Mouse (Mus musculus): ENCODE data around the gene Supt4a. TPM values are rescaled to one million over a fixed set of nuclear protein-coding genes. Genes with fewer than 3 reads are reported as not detected.

Gene Supt4a
- 18.1 TPM for polyA plus RNA-seq (2014; fragmentation: Illumina TruSeq; extraction: RNeasy Lipid Tissue Mini Kit (QIAGEN cat#74804); ENCODE audit: low read depth, low replicate concordance)

GRCm38 (mm10) chr11:87737175-87737740, at the start of gene Supt4a:
TSS of gene Supt4a (plus strand) at chr11:87737552.

GRCm38 (mm10) chr11:87760301-87761081, 23.1 kb downstream of the Supt4a start, which contains the start of gene Tspoap1:
TSS of gene Tspoap1 (plus strand) at chr11:87760541.

Other genes with a start within 250 kb of the Supt4a start
- gene Gm11492, start 170.9 kb upstream of the Supt4a start, polyA plus RNA-seq (2014; fragmentation: Illumina TruSeq; extraction: RNeasy Lipid Tissue Mini Kit (QIAGEN cat#74804); ENCODE audit: low read depth, low replicate concordance), result not detected
- 6.7 TPM for gene Sept4, start 168.6 kb upstream of the Supt4a start, polyA plus RNA-seq (2014; fragmentation: Illumina TruSeq; extraction: RNeasy Lipid Tissue Mini Kit (QIAGEN cat#74804); ENCODE audit: low read depth, low replicate concordance)
- gene Mtmr4, start 145.4 kb upstream of the Supt4a start, polyA plus RNA-seq (2014; fragmentation: Illumina TruSeq; extraction: RNeasy Lipid Tissue Mini Kit (QIAGEN cat#74804); ENCODE audit: low read depth, low replicate concordance), result 26.0 TPM
- gene Hsf5, start 120.4 kb upstream of the Supt4a start, polyA plus RNA-seq (2014; fragmentation: Illumina TruSeq; extraction: RNeasy Lipid Tissue Mini Kit (QIAGEN cat#74804); ENCODE audit: low read depth, low replicate concordance), result not detected
- 8.6 TPM for gene Rnf43, start 74.8 kb upstream of the Supt4a start, polyA plus RNA-seq (2014; fragmentation: Illumina TruSeq; extraction: RNeasy Lipid Tissue Mini Kit (QIAGEN cat#74804); ENCODE audit: low read depth, low replicate concordance)
- not detected for gene Tspoap1, start 23.0 kb downstream of the Supt4a start, polyA plus RNA-seq (2014; fragmentation: Illumina TruSeq; extraction: RNeasy Lipid Tissue Mini Kit (QIAGEN cat#74804); ENCODE audit: low read depth, low replicate concordance)
- not detected for gene Mpo, start 56.0 kb downstream of the Supt4a start, polyA plus RNA-seq (2014; fragmentation: Illumina TruSeq; extraction: RNeasy Lipid Tissue Mini Kit (QIAGEN cat#74804); ENCODE audit: low read depth, low replicate concordance)
- gene Lpo, start 90.7 kb downstream of the Supt4a start, polyA plus RNA-seq (2014; fragmentation: Illumina TruSeq; extraction: RNeasy Lipid Tissue Mini Kit (QIAGEN cat#74804); ENCODE audit: low read depth, low replicate concordance), result not detected
- 0.19 TPM for gene Mks1, start 115.7 kb downstream of the Supt4a start, polyA plus RNA-seq (2014; fragmentation: Illumina TruSeq; extraction: RNeasy Lipid Tissue Mini Kit (QIAGEN cat#74804); ENCODE audit: low read depth, low replicate concordance)
- gene Epx, start 138.0 kb downstream of the Supt4a start, polyA plus RNA-seq (2014; fragmentation: Illumina TruSeq; extraction: RNeasy Lipid Tissue Mini Kit (QIAGEN cat#74804); ENCODE audit: low read depth, low replicate concordance), result not detected
- not detected for gene Olfr462, start 154.7 kb downstream of the Supt4a start, polyA plus RNA-seq (2014; fragmentation: Illumina TruSeq; extraction: RNeasy Lipid Tissue Mini Kit (QIAGEN cat#74804); ENCODE audit: low read depth, low replicate concordance)
- gene Olfr463, start 159.8 kb downstream of the Supt4a start, polyA plus RNA-seq (2014; fragmentation: Illumina TruSeq; extraction: RNeasy Lipid Tissue Mini Kit (QIAGEN cat#74804); ENCODE audit: low read depth, low replicate concordance), result not detected
- gene Olfr464, start 183.4 kb downstream of the Supt4a start, polyA plus RNA-seq (2014; fragmentation: Illumina TruSeq; extraction: RNeasy Lipid Tissue Mini Kit (QIAGEN cat#74804); ENCODE audit: low read depth, low replicate concordance), result not detected
- gene Dynll2, start 250.0 kb downstream of the Supt4a start, polyA plus RNA-seq (2014; fragmentation: Illumina TruSeq; extraction: RNeasy Lipid Tissue Mini Kit (QIAGEN cat#74804); ENCODE audit: low read depth, low replicate concordance), result 120 TPM